Mouse (Mus musculus): Measurements from ENCODE around the gene Mdh2.

GRCm38 (mm10) chr5:135799746-135800145 lies 21.5 kb downstream of the Mdh2 start:
- no peak for TF ChIP-seq TCF12 (IDR thresholded peaks at IDR 0.05; ENCODE audit: insufficient read depth, poor library complexity, severe bottlenecking)
- TF ChIP-seq POLR2A (IDR thresholded peaks at IDR 0.05; ENCODE audit: insufficient read length, low read depth), result no peak
- TF ChIP-seq MAX (IDR thresholded peaks at IDR 0.05; ENCODE audit: low read depth), result no peak
- no peak for TF ChIP-seq MYOG (IDR thresholded peaks at IDR 0.05; ENCODE audit: control insufficient read depth in 1 of 3, insufficient read depth in 1 of 3, insufficient read length in 2 of 3, low read depth in 2 of 3)
- no peak for TF ChIP-seq E2F4 (IDR thresholded peaks at IDR 0.05; ENCODE audit: insufficient read depth)
- TF ChIP-seq USF1 (IDR thresholded peaks at IDR 0.05; ENCODE audit: low read depth), result no peak
- TF ChIP-seq CEBPB (IDR thresholded peaks at IDR 0.05; ENCODE audit: insufficient read depth, poor library complexity, severe bottlenecking), result no peak
- no peak for TF ChIP-seq SRF (IDR thresholded peaks at IDR 0.05; ENCODE audit: control insufficient read depth, insufficient read length, low read depth)
- no peak for TF ChIP-seq TCF3 (IDR thresholded peaks at IDR 0.05; ENCODE audit: insufficient read length, low read depth)
- no peak for TF ChIP-seq POLR2AphosphoS2 (IDR thresholded peaks at IDR 0.05; ENCODE audit: insufficient read length, low read depth)
- no peak for TF ChIP-seq MYOD1 (IDR thresholded peaks at IDR 0.05; ENCODE audit: control insufficient read depth in 1 of 3, insufficient read length in 2 of 3, low read depth in 2 of 3)
